Mouse (Mus musculus): ENCODE results near the gene Batf2. TPM values are rescaled to one million over a fixed set of nuclear protein-coding genes. Genes with fewer than 3 reads are reported as not detected.

The Batf2 gene
- polyA plus RNA-seq, 1 experiment = 4.8 TPM

DNA sequence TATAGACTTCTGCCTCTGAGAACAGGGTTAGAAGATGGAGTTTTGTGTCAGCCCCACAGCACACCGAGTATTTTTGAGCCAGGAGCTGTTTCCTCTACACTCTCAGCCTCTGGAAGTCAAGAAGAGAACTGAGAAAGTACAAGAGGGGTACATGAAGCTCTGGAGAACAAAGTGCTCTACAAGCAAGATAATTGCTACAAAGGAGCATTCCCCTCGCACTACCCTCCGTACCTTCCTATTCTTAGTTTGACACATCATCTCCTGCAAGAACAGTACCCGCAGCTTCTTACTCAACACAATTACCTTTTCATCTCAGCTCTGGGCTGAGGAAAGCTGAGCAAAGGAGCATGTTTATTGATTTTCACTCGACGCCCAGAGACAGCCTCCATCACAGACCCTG lies 77.8 kb downstream of the Batf2 start:
- WGBS = 75% methylated on average over 6 of the region's 6 CpGs
- Histone ChIP-seq H3K27ac (ENCODE audit: insufficient read depth, low read depth, low read length) (no peak overlapping the region), H3K27me3 (replicated peaks; ENCODE audit: control insufficient read depth, insufficient read depth, low read length) (no peaks in the 10 kb centered on the region), H3K36me3 (ENCODE audit: control insufficient read depth, insufficient read depth, low read length) (no peaks in the 10 kb centered on the region), H3K4me3 (ENCODE audit: insufficient read depth, low read depth, low read length) (no peak overlapping the region), H3K4me1 (ENCODE audit: control insufficient read depth, insufficient read depth, low read length) (no peaks in the 10 kb centered on the region)
- TF ChIP-seq POLR2A (IDR thresholded peaks at IDR 0.05; ENCODE audit: low read depth, low read length) = no peak
- TF ChIP-seq CTCF (conservative IDR thresholded peaks at IDR 0.05; ENCODE audit: insufficient read depth, insufficient read length, low read depth, low read length) = no peak
- DNase-seq = no peak

Other genes starting within 250 kb of the Batf2 start
- gene Tigd3, start 246.8 kb upstream of the Batf2 start, polyA plus RNA-seq (2012; rRNA removed) = 0.52 and 0.73 TPM in 2 replicates
- 71.5 and 79.7 TPM in 2 replicates for gene Dpf2, start 228.0 kb upstream of the Batf2 start, polyA plus RNA-seq (2012; rRNA removed)
- 12.0 and 12.2 TPM in 2 replicates for gene Cdc42ep2, start 216.2 kb upstream of the Batf2 start, polyA plus RNA-seq (2012; rRNA removed)
- 24.9 and 26.2 TPM in 2 replicates for gene Pola2, start 176.8 kb upstream of the Batf2 start, polyA plus RNA-seq (2012; rRNA removed)
- gene Slc22a20, start 154.8 kb upstream of the Batf2 start, polyA plus RNA-seq (2012; rRNA removed) = not detected in 2 replicates
- gene Capn1, start 125.1 kb upstream of the Batf2 start, polyA plus RNA-seq (2012; rRNA removed) = 36.0 and 38.0 TPM in 2 replicates
- 31.5 and 32.8 TPM in 2 replicates for gene Syvn1, start 94.4 kb upstream of the Batf2 start, polyA plus RNA-seq (2012; rRNA removed)
- gene Mrpl49, start 83.2 kb upstream of the Batf2 start, polyA plus RNA-seq (2012; rRNA removed) = 32.0 and 37.3 TPM in 2 replicates
- 882 and 1,017 TPM in 2 replicates for gene Fau, start 83.1 kb upstream of the Batf2 start, polyA plus RNA-seq (2012; rRNA removed)
- 42.3 and 57.7 TPM in 2 replicates for gene Znhit2, start 79.8 kb upstream of the Batf2 start, polyA plus RNA-seq (2012; rRNA removed)
- gene Tm7sf2, start 72.6 kb upstream of the Batf2 start, polyA plus RNA-seq (2012; rRNA removed) = 31.2 and 38.4 TPM in 2 replicates
- gene Vps51, start 63.8 kb upstream of the Batf2 start, polyA plus RNA-seq (2012; rRNA removed) = 65.0 and 67.1 TPM in 2 replicates
- 0.58 TPM in 1 of 2 replicates, not detected in the other for gene Tmem262, start 61.0 kb upstream of the Batf2 start, polyA plus RNA-seq (2012; rRNA removed)
- not detected in 2 replicates for gene Gm28374, start 58.7 kb upstream of the Batf2 start, polyA plus RNA-seq (2012; rRNA removed)
- 70.2 and 77.1 TPM in 2 replicates for gene Zfpl1, start 56.0 kb upstream of the Batf2 start, polyA plus RNA-seq (2012; rRNA removed)
- gene Cdca5, start 56.0 kb upstream of the Batf2 start, polyA plus RNA-seq (2012; rRNA removed) = 0.37 and 0.67 TPM in 2 replicates
- not detected in 2 replicates for gene AC131692.1, start 46.6 kb upstream of the Batf2 start, polyA plus RNA-seq (2012; rRNA removed)
- 2.0 and 2.1 TPM in 2 replicates for gene Naaladl1, start 35.2 kb upstream of the Batf2 start, polyA plus RNA-seq (2012; rRNA removed)
- 23.8 and 30.3 TPM in 2 replicates for gene Sac3d1, start 22.3 kb upstream of the Batf2 start, polyA plus RNA-seq (2012; rRNA removed)
- gene Snx15, start 12.7 kb upstream of the Batf2 start, polyA plus RNA-seq (2012; rRNA removed) = 28.7 and 35.0 TPM in 2 replicates
- gene Arl2, start 565 bp downstream of the Batf2 start, polyA plus RNA-seq (2012; rRNA removed) = 144 and 157 TPM in 2 replicates
- 0.16 and 0.28 TPM in 2 replicates for gene Majin, start 43.4 kb downstream of the Batf2 start, polyA plus RNA-seq (2012; rRNA removed)
- gene Gpha2, start 85.4 kb downstream of the Batf2 start, polyA plus RNA-seq (2012; rRNA removed) = 0.16 and 0.65 TPM in 2 replicates
- gene Ppp2r5b, start 94.9 kb downstream of the Batf2 start, polyA plus RNA-seq (2012; rRNA removed) = 32.1 and 36.5 TPM in 2 replicates
- gene Atg2a, start 100.7 kb downstream of the Batf2 start, polyA plus RNA-seq (2012; rRNA removed) = 27.4 and 33.2 TPM in 2 replicates
- 224 and 317 TPM in 2 replicates for gene Ehd1, start 135.7 kb downstream of the Batf2 start, polyA plus RNA-seq (2012; rRNA removed)
- 26.6 and 31.1 TPM in 2 replicates for gene Cdc42bpg, start 165.5 kb downstream of the Batf2 start, polyA plus RNA-seq (2012; rRNA removed)
- 49.5 and 63.2 TPM in 2 replicates for gene Men1, start 194.0 kb downstream of the Batf2 start, polyA plus RNA-seq (2012; rRNA removed)
- gene Map4k2, start 200.2 kb downstream of the Batf2 start, polyA plus RNA-seq (2012; rRNA removed) = 92.3 and 145 TPM in 2 replicates
- gene Sf1, start 222.7 kb downstream of the Batf2 start, polyA plus RNA-seq (2012; rRNA removed) = 71.3 and 76.3 TPM in 2 replicates
- 15.0 and 47.1 TPM in 2 replicates for gene Pygm, start 243.4 kb downstream of the Batf2 start, polyA plus RNA-seq (2012; rRNA removed)

Data from kidney, adult 2 months (tissue).